Mouse (Mus musculus): ENCODE measurements around the gene Cfap298.

The Cfap298 gene

DNA sequence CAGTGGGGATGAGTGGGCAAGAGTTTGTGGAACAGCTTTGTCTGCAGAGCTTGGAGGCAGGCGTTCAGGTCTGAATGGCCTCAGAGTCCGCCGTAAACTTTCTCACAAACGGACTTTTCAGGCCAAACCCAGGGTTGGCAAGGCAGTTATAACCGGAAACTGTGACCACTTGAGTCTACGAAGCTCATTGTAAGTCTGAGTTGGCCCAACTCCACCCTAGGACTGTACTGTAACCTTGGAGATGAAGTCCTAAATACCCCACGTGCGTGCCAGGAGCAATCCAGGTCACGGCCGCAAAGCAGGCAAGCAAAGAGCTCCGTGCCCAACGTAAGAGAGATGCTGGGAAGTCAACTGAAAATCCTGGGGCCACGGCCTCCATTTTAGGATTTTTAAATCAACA is 23.1 kb downstream of the Cfap298 start:
- no peak for DNase-seq (ENCODE audit: low read depth, low spot score)

GRCm38 (mm10) chr16:90910855-90911533 is 23.9 kb downstream of the Cfap298 start:
- no peak for DNase-seq (ENCODE audit: low read depth, low spot score)

DNA sequence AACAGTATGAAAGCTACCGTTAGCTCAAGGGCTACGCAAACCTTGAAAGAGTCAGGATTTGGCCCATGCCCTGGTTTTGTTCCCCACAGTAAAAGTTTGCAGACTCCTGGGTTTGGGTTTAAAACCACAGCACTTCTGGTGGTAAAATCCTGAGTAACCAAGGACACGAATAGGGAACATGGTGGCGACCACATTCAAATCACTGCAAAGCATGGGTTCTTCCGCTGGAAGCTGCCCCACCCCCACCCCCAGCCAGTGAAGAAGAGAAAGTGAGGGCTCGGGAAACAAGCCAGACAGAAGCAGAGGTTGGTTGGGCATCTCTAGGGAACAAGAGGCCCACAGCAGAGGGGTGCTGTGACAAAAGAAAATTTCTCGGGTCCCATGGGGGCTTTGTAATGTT is 27.7 kb downstream of the Cfap298 start:
- no peak for DNase-seq (ENCODE audit: low read depth, low spot score)

GRCm38 (mm10) chr16:90903300-90903699 is 31.6 kb downstream of the Cfap298 start:
- no peak for DNase-seq (ENCODE audit: low read depth, low spot score)

DNA sequence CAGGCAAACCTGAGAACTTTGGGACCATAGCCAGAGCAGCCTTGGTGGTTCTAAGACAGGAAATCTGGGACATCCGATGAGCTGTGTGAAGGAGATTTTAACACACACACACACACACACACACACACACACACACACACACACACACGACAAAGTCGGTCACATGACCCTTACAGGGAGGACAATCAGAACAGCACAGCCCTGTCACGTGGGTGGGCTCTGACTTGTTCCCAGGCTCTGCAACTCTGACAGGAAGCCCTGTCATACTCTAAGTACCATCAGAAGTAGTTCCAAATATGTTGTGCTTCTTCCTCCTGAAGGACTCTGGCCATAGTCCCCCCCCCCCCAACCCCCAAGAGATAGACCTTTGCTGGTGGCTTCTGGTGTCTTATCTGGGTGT is 33.5 kb downstream of the Cfap298 start:
- no peak for DNase-seq (ENCODE audit: low read depth, low spot score)

DNA sequence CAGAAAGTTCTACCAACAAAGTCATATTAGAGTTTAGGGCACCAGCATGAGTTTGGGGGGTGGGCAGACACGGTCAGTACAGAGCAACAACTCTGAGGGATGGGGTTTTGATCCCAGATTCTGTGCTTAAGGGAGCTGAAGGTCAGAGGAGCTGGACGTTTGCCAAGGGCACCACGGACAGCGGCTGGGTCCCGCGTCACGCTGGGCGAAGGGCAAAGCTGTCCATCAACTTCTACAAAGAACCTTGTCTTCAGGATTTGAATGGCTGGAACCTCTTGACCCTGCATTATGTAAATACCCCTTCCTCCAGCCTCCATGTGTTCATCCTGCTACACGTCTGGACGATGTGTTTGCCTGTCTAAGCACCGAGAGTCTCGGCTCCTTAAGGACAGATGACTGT is 35.4 kb downstream of the Cfap298 start:
- no peak for DNase-seq (ENCODE audit: low read depth, low spot score)

- no peak for DNase-seq (ENCODE audit: low read depth, low spot score)
Measured at GRCm38 (mm10) chr16:90897651-90898050, 37.3 kb downstream of the Cfap298 start.

DNA sequence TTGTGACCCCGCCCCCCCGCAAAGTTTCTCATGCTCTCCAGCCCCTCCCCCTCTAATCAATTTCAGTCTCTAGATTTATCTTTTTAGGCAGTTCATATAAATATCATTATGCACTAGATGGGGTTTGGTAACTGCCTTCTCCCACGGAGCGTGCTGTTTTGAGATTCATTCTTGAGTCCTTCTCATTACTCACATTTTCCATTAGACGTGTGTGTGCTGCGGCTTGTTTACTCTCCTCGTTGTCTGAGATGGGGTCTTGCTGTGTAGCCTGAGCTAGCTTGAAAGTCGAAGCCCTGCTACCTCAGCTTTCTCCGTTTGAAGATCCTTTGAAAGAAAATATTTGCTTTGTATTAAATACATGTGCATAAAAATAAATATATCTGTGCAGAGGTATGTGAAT is 41.1 kb downstream of the Cfap298 start:
- no peak for DNase-seq (ENCODE audit: low read depth, low spot score)

DNA sequence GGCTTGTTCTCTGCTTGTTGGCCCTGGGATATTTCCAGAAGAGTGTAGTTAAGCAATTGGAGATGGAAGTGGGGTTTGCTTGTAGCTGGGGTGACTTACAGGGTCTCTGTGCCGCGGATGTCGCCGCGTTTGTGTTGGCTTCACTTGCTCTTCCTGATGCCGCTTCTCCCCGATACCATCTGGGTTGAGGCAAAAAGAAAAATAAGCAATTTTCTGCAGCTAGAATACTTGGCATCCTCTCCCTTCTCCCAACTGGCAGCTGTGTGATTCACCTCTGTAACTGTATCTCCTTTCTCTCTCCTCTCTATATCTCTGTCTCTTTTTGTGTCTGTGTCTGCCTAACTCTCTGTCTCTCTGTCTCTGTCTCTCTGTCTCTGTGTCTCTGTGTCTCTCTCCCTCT is 41.9 kb downstream of the Cfap298 start:
- no peak for DNase-seq (ENCODE audit: low read depth, low spot score)

- DNase-seq (ENCODE audit: low read depth, low spot score) = no peak
Measured at GRCm38 (mm10) chr16:90892081-90892480, 42.8 kb downstream of the Cfap298 start.

DNA sequence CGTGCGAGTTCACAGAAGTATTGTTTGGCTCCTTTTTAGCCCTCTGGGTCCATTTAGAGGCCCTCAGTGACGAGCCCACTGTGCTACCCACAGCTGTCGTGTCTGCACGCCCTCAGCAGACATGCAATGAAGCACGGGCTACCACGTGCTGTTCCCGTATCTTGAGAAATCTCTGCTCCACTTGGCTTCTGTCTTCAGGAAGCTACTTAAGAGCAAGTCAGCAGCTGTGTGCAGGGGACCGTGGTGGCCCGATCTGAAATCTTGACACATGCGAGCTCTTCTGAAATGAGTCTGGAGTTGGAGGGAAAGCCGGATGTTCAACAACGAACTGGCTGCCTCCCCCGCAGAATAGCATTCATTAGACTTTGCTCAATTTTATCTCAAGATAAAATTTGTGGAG is 43.3 kb downstream of the Cfap298 start:
- no peak for DNase-seq (ENCODE audit: low read depth, low spot score)

- DNase-seq (ENCODE audit: low read depth, low spot score) = no peak
Measured at GRCm38 (mm10) chr16:90890683-90891082, 44.2 kb downstream of the Cfap298 start.

DNA sequence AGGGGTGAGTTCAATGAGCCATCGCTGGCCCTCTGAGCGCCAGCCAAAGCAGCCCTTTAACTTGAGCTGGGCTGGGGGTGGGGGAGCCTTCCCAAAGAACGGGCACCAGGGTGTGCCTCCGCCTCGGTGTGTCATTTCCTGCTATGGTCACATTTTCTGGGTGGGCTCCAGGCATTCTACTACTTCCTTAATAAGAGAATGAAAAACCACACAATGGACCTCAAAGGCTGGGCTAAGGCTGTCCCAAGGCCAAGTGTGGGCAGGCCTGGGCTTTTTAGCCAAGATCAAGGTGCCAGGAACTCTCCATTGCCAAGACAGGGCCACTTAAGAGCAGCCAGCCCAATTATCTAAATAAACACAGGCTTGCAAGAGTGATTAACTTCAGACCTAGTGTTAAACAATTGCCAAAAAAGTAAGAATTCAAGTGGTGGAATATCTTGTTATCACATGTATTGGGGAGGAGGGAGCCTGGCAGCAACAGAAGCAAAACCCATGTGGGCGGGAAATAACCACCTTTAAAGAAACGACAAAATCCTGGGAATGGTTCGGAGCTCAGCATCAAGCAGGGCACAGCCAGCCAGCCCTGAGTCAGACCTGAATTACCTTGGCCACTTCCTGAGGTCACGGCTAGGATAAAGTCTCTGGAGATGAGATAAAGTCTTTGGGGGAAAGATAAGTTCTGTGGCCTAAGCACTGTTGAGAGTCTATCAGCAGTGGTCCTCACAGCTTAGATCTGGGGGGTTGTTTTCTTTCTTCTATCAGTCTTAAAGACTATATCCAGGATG is 48.9 kb downstream of the Cfap298 start:
- DNase-seq (ENCODE audit: low read depth, low spot score) = no peak

DNA sequence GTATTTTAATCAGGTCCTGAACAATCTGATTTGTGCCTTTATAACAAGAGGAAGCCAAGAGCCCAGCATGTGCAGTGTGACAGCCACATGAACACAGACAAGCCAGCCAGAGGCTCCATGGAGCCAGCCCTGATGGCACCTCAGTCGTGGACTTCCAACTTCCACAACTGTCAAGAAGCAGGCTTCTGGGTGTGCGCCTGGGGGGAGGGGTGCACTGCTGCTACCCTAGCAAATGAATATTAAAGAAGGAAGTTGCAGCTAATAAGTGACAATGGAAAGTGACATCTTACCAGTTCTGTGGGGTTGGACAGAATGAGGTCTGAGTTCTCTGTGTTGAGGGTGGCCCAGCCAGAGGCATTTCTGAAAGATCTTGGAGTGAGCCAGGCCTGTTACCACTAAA is 49.6 kb downstream of the Cfap298 start:
- DNase-seq (ENCODE audit: low read depth, low spot score) = no peak

GRCm38 (mm10) chr16:90882501-90882977 is 52.4 kb downstream of the Cfap298 start:
- no peak for DNase-seq (ENCODE audit: low read depth, low spot score)

DNA sequence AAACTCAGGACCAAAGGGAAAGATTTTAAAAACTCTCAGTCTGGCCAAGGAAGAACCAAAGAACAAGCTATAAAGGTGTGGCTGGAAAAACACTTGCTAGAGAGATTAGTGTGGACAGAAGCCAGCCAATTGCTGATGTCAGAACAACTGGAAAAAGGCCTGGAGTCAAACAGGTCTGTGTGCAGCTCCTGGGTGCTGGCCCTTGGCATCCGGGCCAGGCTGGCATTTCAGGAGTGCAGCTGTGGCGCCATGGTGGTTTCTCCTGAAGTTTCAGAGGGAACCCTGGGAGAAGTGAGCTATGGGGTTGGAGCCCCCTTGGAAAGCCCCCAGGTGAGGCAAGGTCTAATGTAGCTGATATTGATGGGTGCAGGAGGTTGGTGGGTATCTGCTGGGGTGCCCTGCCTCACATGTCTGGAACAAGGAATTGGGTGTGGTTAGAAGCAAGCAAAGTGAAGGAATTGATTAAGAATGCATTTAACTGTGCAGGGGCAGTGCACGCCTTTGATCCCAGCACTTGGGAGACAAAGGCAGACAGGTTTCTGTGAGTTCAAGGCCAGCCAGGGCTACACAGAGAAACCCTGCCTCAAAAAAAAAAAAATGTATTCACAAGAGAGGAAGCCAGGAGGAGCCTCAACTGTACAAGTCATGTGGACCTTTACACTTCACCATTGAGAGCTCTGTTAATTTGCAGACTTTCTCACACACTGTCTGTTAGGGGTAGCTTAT is 56.6 kb downstream of the Cfap298 start:
- DNase-seq (ENCODE audit: low read depth, low spot score) = no peak
